Mouse (Mus musculus): ENCODE measurements around the gene Nf2. TPM values are rescaled to one million over a fixed set of nuclear protein-coding genes. Genes with fewer than 3 reads are reported as not detected.
"Not testable (repeated sequence)": the region's sequence is repeated elsewhere in the genome, so short reads cannot be mapped to it uniquely, and the experiment has no call there.

Gene Nf2
- polyA plus RNA-seq, 1 experiment from 2014 or later, result 70.9 TPM

- no peak overlapping the region for H3K4me3 ChIP-seq
- H3K4me2 ChIP-seq (replicated peaks), result no peak overlapping the region
- H3K9ac ChIP-seq (replicated peaks), result no peak overlapping the region
- no peaks in the 10 kb centered on the region for H3K9me3 ChIP-seq
- 83% methylated on average over 3 of the region's 3 CpGs for WGBS
- no peak overlapping the region for H3K27ac ChIP-seq (replicated peaks)
- no peaks in the 10 kb centered on the region for H3K4me1 ChIP-seq
- no peaks in the 10 kb centered on the region for H3K27me3 ChIP-seq
- ATAC-seq (ENCODE audit: low FRiP score, low read depth), result no peak
- H3K36me3 ChIP-seq, result 0 out of 2 replicates have a peak, but pooled peaks cover 3% of the 10 kb centered on the region
Measured at GRCm38 (mm10) chr11:4833295-4833939, 15.9 kb downstream of the Nf2 start.

- no peaks in the 10 kb centered on the region for H3K27me3 ChIP-seq
- no peaks in the 10 kb centered on the region for H3K9me3 ChIP-seq
- no peak for ATAC-seq (ENCODE audit: low FRiP score, low read depth)
- no peak overlapping the region for H3K4me2 ChIP-seq (replicated peaks)
- H3K36me3 ChIP-seq, result 0 out of 2 replicates have a peak, but pooled peaks cover 3% of the 10 kb centered on the region
- no peak overlapping the region for H3K4me3 ChIP-seq
- H3K9ac ChIP-seq (replicated peaks), result no peak overlapping the region
- H3K4me1 ChIP-seq, result no peaks in the 10 kb centered on the region
- no peak overlapping the region for H3K27ac ChIP-seq (replicated peaks)
Measured at GRCm38 (mm10) chr11:4831066-4831465, 18.3 kb downstream of the Nf2 start.

- no peaks in the 10 kb centered on the region for H3K9me3 ChIP-seq
- 87% methylated on average over 2 of the region's 2 CpGs for WGBS
- no peak for ATAC-seq (ENCODE audit: low FRiP score, low read depth)
- H3K27me3 ChIP-seq, result no peaks in the 10 kb centered on the region
- H3K4me3 ChIP-seq, result no peak overlapping the region
- H3K36me3 ChIP-seq, result 0 out of 2 replicates have a peak, but pooled peaks cover 3% of the 10 kb centered on the region
- no peak overlapping the region for H3K27ac ChIP-seq (replicated peaks)
- no peak overlapping the region for H3K9ac ChIP-seq (replicated peaks)
- no peak overlapping the region for H3K4me2 ChIP-seq (replicated peaks)
- H3K4me1 ChIP-seq, result no peaks in the 10 kb centered on the region
Measured at GRCm38 (mm10) chr11:4827916-4828315, 21.4 kb downstream of the Nf2 start.

DNA sequence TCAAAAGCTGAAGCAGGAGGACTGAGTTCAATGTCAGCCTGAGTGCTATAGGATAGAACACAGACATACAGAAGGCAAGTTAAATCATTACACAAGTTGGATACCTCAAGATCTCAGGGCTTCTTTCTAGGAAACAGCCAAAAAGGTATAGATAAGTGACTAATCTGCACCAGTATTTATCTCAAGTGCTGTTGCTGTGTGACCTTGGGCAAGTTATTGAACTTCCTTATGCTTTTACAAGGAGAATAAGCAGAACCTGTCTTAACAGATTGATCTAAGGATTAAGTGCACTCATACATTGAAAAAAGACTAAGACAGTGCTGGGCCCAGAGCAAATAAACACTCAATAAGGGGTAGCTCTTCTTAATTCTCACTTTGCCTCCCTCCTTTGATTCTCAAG, 22.0 kb downstream of the Nf2 start:
- no peaks in the 10 kb centered on the region for H3K4me1 ChIP-seq

GRCm38 (mm10) chr11:4826152-4826778, 23.1 kb downstream of the Nf2 start:
- ATAC-seq (ENCODE audit: low FRiP score, low read depth), result no peak
- Histone ChIP-seq H3K4me2 (replicated peaks) (no peak overlapping the region), H3K27ac (replicated peaks) (no peak overlapping the region), H3K27me3 (no peaks in the 10 kb centered on the region), H3K4me3 (no peak overlapping the region), H3K9ac (replicated peaks) (no peak overlapping the region), H3K4me1 (0 out of 2 replicates have a peak, but pooled peaks cover 6% of the 10 kb centered on the region), H3K9me3 (no peaks in the 10 kb centered on the region), H3K36me3 (0 out of 2 replicates have a peak, but pooled peaks cover 3% of the 10 kb centered on the region)
- 96% methylated on average over 3 of the region's 3 CpGs for WGBS

More for the DNA sequence above, 22.0 kb downstream of the Nf2 start:
- H3K9me3 ChIP-seq, result no peaks in the 10 kb centered on the region
- H3K27ac ChIP-seq (replicated peaks), result no peak overlapping the region
- H3K36me3 ChIP-seq, result 0 out of 2 replicates have a peak, but pooled peaks cover 3% of the 10 kb centered on the region
- H3K4me3 ChIP-seq, result no peak overlapping the region
- H3K4me2 ChIP-seq (replicated peaks), result no peak overlapping the region
- ATAC-seq (ENCODE audit: low FRiP score, low read depth), result no peak
- no peak overlapping the region for H3K9ac ChIP-seq (replicated peaks)
- H3K27me3 ChIP-seq, result no peaks in the 10 kb centered on the region

GRCm38 (mm10) chr11:4823655-4824312, 25.6 kb downstream of the Nf2 start:
- no peak overlapping the region for H3K27ac ChIP-seq (replicated peaks)
- H3K4me2 ChIP-seq (replicated peaks), result no peak overlapping the region
- WGBS, result 95% methylated on average over 6 of the region's 6 CpGs
- no peaks in the 10 kb centered on the region for H3K9me3 ChIP-seq
- ATAC-seq (ENCODE audit: low FRiP score, low read depth), result no peak
- no peaks in the 10 kb centered on the region for H3K36me3 ChIP-seq
- no peaks in the 10 kb centered on the region for H3K27me3 ChIP-seq
- 0 out of 2 replicates have a peak, but pooled peaks cover 6% of the 10 kb centered on the region for H3K4me1 ChIP-seq
- H3K9ac ChIP-seq (replicated peaks), result no peak overlapping the region
- H3K4me3 ChIP-seq, result no peak overlapping the region

DNA sequence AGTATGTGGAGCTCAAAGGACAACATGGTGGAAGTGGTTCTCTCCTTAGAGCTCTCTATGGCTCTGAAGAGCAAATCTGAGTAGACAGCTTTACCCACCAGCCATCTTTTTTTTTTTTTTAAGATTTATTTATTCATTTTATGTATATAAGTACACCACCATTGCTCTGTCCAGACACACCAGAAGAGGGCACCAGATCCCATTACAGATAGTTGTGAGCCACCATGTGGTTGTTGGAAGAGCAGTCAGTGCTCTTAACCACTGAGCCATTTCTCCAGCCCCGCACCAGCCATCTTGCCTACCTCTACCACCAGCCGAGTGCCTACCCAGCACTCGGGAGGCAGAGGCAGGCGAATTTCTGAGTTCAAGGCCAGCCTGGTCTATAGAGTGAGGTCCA, 26.9 kb downstream of the Nf2 start:
- WGBS, result 92% methylated on average over 4 of the region's 4 CpGs
- not testable (repeated sequence) for H3K9ac ChIP-seq (replicated peaks); ATAC-seq (ENCODE audit: low FRiP score, low read depth); H3K4me1 ChIP-seq; H3K36me3 ChIP-seq; H3K9me3 ChIP-seq; H3K27me3 ChIP-seq; H3K4me3 ChIP-seq; H3K27ac ChIP-seq (replicated peaks); H3K4me2 ChIP-seq (replicated peaks)

- H3K27me3 ChIP-seq, result no peaks in the 10 kb centered on the region
- WGBS, result 44% methylated on average over 7 of the region's 7 CpGs
- no peak overlapping the region for H3K27ac ChIP-seq (replicated peaks)
- 0 out of 2 replicates have a peak, but pooled peaks cover 6% of the 10 kb centered on the region for H3K4me1 ChIP-seq
- H3K36me3 ChIP-seq, result no peaks in the 10 kb centered on the region
- no peak for ATAC-seq (ENCODE audit: low FRiP score, low read depth)
- no peaks in the 10 kb centered on the region for H3K9me3 ChIP-seq
- H3K4me3 ChIP-seq, result no peak overlapping the region
- no peak overlapping the region for H3K4me2 ChIP-seq (replicated peaks)
- H3K9ac ChIP-seq (replicated peaks), result no peak overlapping the region
Measured at GRCm38 (mm10) chr11:4821492-4822445, 27.6 kb downstream of the Nf2 start.

- Histone ChIP-seq H3K36me3 (peaks cover 16% of the 10 kb centered on the region; the same call in 1 of the 2 replicates), H3K4me1 (no peaks in the 10 kb centered on the region), H3K27me3 (no peaks in the 10 kb centered on the region), H3K4me2 (replicated peaks) (no peak overlapping the region), H3K9ac (replicated peaks) (no peak overlapping the region), H3K4me3 (no peak overlapping the region), H3K9me3 (no peaks in the 10 kb centered on the region), H3K27ac (replicated peaks) (no peak overlapping the region)
- ATAC-seq (ENCODE audit: low FRiP score, low read depth), result no peak
- WGBS, result 91% methylated on average over 7 of the region's 7 CpGs
Measured at GRCm38 (mm10) chr11:4814507-4815450, 34.6 kb downstream of the Nf2 start.

- WGBS, result 80% methylated on average over 6 of the region's 6 CpGs
- Histone ChIP-seq H3K4me1 (peaks cover 5% of the 10 kb centered on the region), H3K27me3 (no peaks in the 10 kb centered on the region), H3K9ac (replicated peaks) (no peak overlapping the region), H3K36me3 (peaks cover 16% of the 10 kb centered on the region; the same call in 1 of the 2 replicates), H3K4me2 (replicated peaks) (no peak overlapping the region), H3K27ac (replicated peaks) (no peak overlapping the region; the same call in 1 of the 2 replicates), H3K4me3 (no peak overlapping the region), H3K9me3 (no peaks in the 10 kb centered on the region)
- ATAC-seq (ENCODE audit: low FRiP score, low read depth), result no peak
Measured at GRCm38 (mm10) chr11:4808311-4808710, 41.0 kb downstream of the Nf2 start.

Data from midbrain, embryonic 12.5 days (tissue).